Mouse (Mus musculus): ENCODE results near the gene Mettl24. TPM values are rescaled to one million over a fixed set of nuclear protein-coding genes. Genes with fewer than 3 reads are reported as not detected.

The Mettl24 gene
- polyA plus RNA-seq (2012; rRNA removed) = 1.1 and 1.2 TPM in 2 replicates

GRCm38 (mm10) chr10:40683092-40683867 is at the start of gene Mettl24:
Mettl24 (plus strand) TSS chr10:40683282.
- peak; percentile 52 to 77 for DNase-seq (ENCODE audit: extremely low spot score in 1 of 2, low spot score in 1 of 2)

- DNase-seq (ENCODE audit: extremely low spot score in 1 of 2, low spot score in 1 of 2) = no peak
Observed at GRCm38 (mm10) chr10:40637331-40637730, 45.8 kb upstream of the Mettl24 start.

- DNase-seq (ENCODE audit: extremely low spot score in 1 of 2, low spot score in 1 of 2) = peak; percentile 85
Observed at GRCm38 (mm10) chr10:40638276-40638675, 44.8 kb upstream of the Mettl24 start.

GRCm38 (mm10) chr10:40638823-40639819 is 44.0 kb upstream of the Mettl24 start:
- peak in 1 of 2 experiments; percentile 65 for DNase-seq (ENCODE audit: extremely low spot score in 1 of 2, low spot score in 1 of 2)

- DNase-seq (ENCODE audit: extremely low spot score in 1 of 2, low spot score in 1 of 2) = no peak
Observed at GRCm38 (mm10) chr10:40640406-40640805, 42.7 kb upstream of the Mettl24 start.

GRCm38 (mm10) chr10:40641901-40642300 is 41.2 kb upstream of the Mettl24 start:
- no peak for DNase-seq (ENCODE audit: extremely low spot score in 1 of 2, low spot score in 1 of 2)

- DNase-seq (ENCODE audit: extremely low spot score in 1 of 2, low spot score in 1 of 2) = no peak
Observed at GRCm38 (mm10) chr10:40643126-40643525, 40.0 kb upstream of the Mettl24 start.

- no peak for DNase-seq (ENCODE audit: extremely low spot score in 1 of 2, low spot score in 1 of 2)
Observed at GRCm38 (mm10) chr10:40644456-40644855, 38.6 kb upstream of the Mettl24 start.

- DNase-seq (ENCODE audit: extremely low spot score in 1 of 2, low spot score in 1 of 2) = no peak
Observed at GRCm38 (mm10) chr10:40645346-40645745, 37.7 kb upstream of the Mettl24 start.

- no peak for DNase-seq (ENCODE audit: extremely low spot score in 1 of 2, low spot score in 1 of 2)
Observed at GRCm38 (mm10) chr10:40648776-40649175, 34.3 kb upstream of the Mettl24 start.

GRCm38 (mm10) chr10:40649634-40650033 is 33.4 kb upstream of the Mettl24 start:
- DNase-seq (ENCODE audit: extremely low spot score in 1 of 2, low spot score in 1 of 2) = peak in 1 of 2 experiments; percentile 74

GRCm38 (mm10) chr10:40651676-40652075 is 31.4 kb upstream of the Mettl24 start:
- no peak for DNase-seq (ENCODE audit: extremely low spot score in 1 of 2, low spot score in 1 of 2)

- no peak for DNase-seq (ENCODE audit: extremely low spot score in 1 of 2, low spot score in 1 of 2)
Observed at GRCm38 (mm10) chr10:40665270-40665669, 17.8 kb upstream of the Mettl24 start.

- no peak for DNase-seq (ENCODE audit: extremely low spot score in 1 of 2, low spot score in 1 of 2)
Observed at GRCm38 (mm10) chr10:40666943-40667342, 16.1 kb upstream of the Mettl24 start.

GRCm38 (mm10) chr10:40668640-40669039 is 14.4 kb upstream of the Mettl24 start:
- no peak for DNase-seq (ENCODE audit: extremely low spot score in 1 of 2, low spot score in 1 of 2)

GRCm38 (mm10) chr10:40672587-40673296 is 10.3 kb upstream of the Mettl24 start:
- DNase-seq (ENCODE audit: extremely low spot score in 1 of 2, low spot score in 1 of 2) = no peak

GRCm38 (mm10) chr10:40673297-40673665 is 9.8 kb upstream of the Mettl24 start:
- DNase-seq (ENCODE audit: extremely low spot score in 1 of 2, low spot score in 1 of 2) = no peak

GRCm38 (mm10) chr10:40674151-40674550 is 8.9 kb upstream of the Mettl24 start:
- DNase-seq (ENCODE audit: extremely low spot score in 1 of 2, low spot score in 1 of 2) = no peak

- DNase-seq (ENCODE audit: extremely low spot score in 1 of 2, low spot score in 1 of 2) = no peak
Observed at GRCm38 (mm10) chr10:40675921-40676320, 7.2 kb upstream of the Mettl24 start.

- DNase-seq (ENCODE audit: extremely low spot score in 1 of 2, low spot score in 1 of 2) = no peak
Observed at GRCm38 (mm10) chr10:40678477-40678876, 4.6 kb upstream of the Mettl24 start.

GRCm38 (mm10) chr10:40682470-40682869 is 612 bp upstream of the Mettl24 start:
- DNase-seq (ENCODE audit: extremely low spot score in 1 of 2, low spot score in 1 of 2) = peak; percentile 85 to 88
